Mouse (Mus musculus): ENCODE measurements around the gene Camk1d. TPM values are rescaled to one million over a fixed set of nuclear protein-coding genes. Genes with fewer than 3 reads are reported as not detected.
"Not testable (repeated sequence)": the region's sequence is repeated elsewhere in the genome, so short reads cannot be mapped to it uniquely, and the experiment has no call there.

The Camk1d gene
- total RNA-seq, 2 experiments from 2014 or later: 0.26 to 4.5 TPM

GRCm38 (mm10) chr2:5624379-5624778 is 89.9 kb downstream of the Camk1d start:
- no peak for ATAC-seq (replicated peaks; ENCODE audit: poor library complexity, severe bottlenecking)

GRCm38 (mm10) chr2:5618361-5618896 is 95.9 kb downstream of the Camk1d start:
- no peak for ATAC-seq (replicated peaks; ENCODE audit: poor library complexity, severe bottlenecking)

GRCm38 (mm10) chr2:5614896-5615295 is 99.4 kb downstream of the Camk1d start:
- ATAC-seq (replicated peaks; ENCODE audit: poor library complexity, severe bottlenecking): 0 out of 2 replicates have a peak, but pooled peaks have one; percentile 23

GRCm38 (mm10) chr2:5614308-5614705 is 100.0 kb downstream of the Camk1d start:
- ATAC-seq (replicated peaks; ENCODE audit: poor library complexity, severe bottlenecking): no peak

GRCm38 (mm10) chr2:5613651-5614307 is 100.5 kb downstream of the Camk1d start:
- ATAC-seq (replicated peaks; ENCODE audit: poor library complexity, severe bottlenecking): peak; percentile 63

- no peak for ATAC-seq (replicated peaks; ENCODE audit: poor library complexity, severe bottlenecking)
These were observed 102.7 kb downstream of the Camk1d start for GRCm38 (mm10) chr2:5611601-5612000.

- ATAC-seq (replicated peaks; ENCODE audit: poor library complexity, severe bottlenecking): no peak
These were observed 103.8 kb downstream of the Camk1d start for GRCm38 (mm10) chr2:5610521-5610920.

GRCm38 (mm10) chr2:5607920-5608841 is 106.1 kb downstream of the Camk1d start:
- no peak for ATAC-seq (replicated peaks; ENCODE audit: poor library complexity, severe bottlenecking)

GRCm38 (mm10) chr2:5605849-5606248 is 108.5 kb downstream of the Camk1d start:
- ATAC-seq (replicated peaks; ENCODE audit: poor library complexity, severe bottlenecking): no peak

- ATAC-seq (replicated peaks; ENCODE audit: poor library complexity, severe bottlenecking): no peak
These were observed 112.3 kb downstream of the Camk1d start for GRCm38 (mm10) chr2:5602044-5602443.

- not testable (repeated sequence) for ATAC-seq (replicated peaks; ENCODE audit: poor library complexity, severe bottlenecking)
These were observed 113.1 kb downstream of the Camk1d start for GRCm38 (mm10) chr2:5601243-5601642.

GRCm38 (mm10) chr2:5600183-5600962 is 113.9 kb downstream of the Camk1d start:
- ATAC-seq (replicated peaks; ENCODE audit: poor library complexity, severe bottlenecking): no peak

- no peak for ATAC-seq (replicated peaks; ENCODE audit: poor library complexity, severe bottlenecking)
These were observed 114.6 kb downstream of the Camk1d start for GRCm38 (mm10) chr2:5599713-5600112.

- no peak for ATAC-seq (replicated peaks; ENCODE audit: poor library complexity, severe bottlenecking)
These were observed 115.8 kb downstream of the Camk1d start for GRCm38 (mm10) chr2:5598533-5598932.

- ATAC-seq (replicated peaks; ENCODE audit: poor library complexity, severe bottlenecking): peak; percentile 63
These were observed 117.4 kb downstream of the Camk1d start for GRCm38 (mm10) chr2:5596882-5597281.

GRCm38 (mm10) chr2:5595356-5596191 is 118.7 kb downstream of the Camk1d start:
- no peak for ATAC-seq (replicated peaks; ENCODE audit: poor library complexity, severe bottlenecking)

GRCm38 (mm10) chr2:5592461-5593136 is 121.7 kb downstream of the Camk1d start:
- peak; percentile 62 for ATAC-seq (replicated peaks; ENCODE audit: poor library complexity, severe bottlenecking)

- ATAC-seq (replicated peaks; ENCODE audit: poor library complexity, severe bottlenecking): no peak
These were observed 124.2 kb downstream of the Camk1d start for GRCm38 (mm10) chr2:5590074-5590473.

GRCm38 (mm10) chr2:5589163-5589562 is 125.2 kb downstream of the Camk1d start:
- no peak for ATAC-seq (replicated peaks; ENCODE audit: poor library complexity, severe bottlenecking)

Data from granulocyte monocyte progenitor cell, adult 5-6 weeks (primary cell).